Mouse (Mus musculus): ENCODE data around the gene Gm10577.

Gm10577 gene

DNA sequence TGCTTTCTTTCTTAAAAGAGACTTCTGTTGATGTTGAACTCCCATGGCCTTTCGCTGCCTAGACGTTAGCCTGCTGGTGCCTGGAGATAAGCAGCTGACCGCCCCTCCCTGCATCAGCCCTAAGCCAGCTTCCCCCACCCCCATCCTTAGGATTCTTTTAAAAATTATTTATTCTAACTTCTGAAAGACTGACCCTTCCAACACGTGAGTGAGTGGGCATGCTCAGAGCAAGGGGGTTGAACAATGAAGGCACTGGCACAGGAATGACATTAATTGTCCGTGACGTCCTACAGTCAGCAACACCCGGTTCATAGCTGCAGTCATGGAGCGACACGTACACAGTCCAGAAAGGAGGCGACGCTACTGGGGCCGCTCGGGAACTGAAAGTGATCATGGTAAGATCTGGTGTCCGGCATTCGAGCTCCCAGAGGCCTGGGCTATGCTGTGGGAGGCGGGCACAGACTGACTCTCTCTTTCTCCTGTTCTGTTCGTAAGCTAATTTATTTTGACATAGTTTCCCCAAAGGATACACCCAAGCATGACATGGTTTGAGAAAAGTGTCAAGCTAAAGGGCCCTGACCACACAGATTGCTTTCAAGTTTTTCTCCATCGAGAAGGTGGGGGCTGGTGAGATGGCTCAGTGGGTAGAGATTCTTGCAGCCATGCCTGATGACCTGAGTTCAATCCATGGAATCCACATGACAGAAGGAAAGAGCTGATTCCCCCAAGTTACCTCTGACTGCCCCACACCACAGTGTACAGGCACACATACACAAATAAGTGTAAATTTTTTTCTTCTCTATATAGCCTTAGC, 25.8 kb downstream of the Gm10577 start:
- DNase-seq, result no peak

DNA sequence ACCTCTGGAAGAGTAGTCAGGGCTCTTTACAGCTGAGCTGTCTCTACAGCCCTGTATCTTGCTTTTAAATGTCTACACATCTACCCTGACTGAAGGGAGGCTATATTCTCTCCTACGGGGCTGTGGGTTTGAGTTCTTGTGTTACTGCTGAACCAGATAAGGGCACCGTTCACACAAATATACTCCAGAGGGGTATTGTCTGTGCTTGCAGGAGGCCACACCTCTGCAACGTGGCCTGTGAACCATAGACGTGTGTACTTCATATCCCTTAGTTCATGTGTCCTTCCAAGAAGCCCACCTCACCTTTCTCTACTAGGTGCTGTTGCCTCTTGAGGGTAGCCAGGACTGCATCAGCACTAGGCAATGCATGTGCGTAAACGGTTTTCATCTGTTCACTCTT, 28.4 kb downstream of the Gm10577 start:
- DNase-seq, result no peak

GRCm38 (mm10) chr4:100990996-100991395, 29.5 kb downstream of the Gm10577 start:
- peak; percentile 85 for DNase-seq

GRCm38 (mm10) chr4:100988231-100988799, 32.2 kb downstream of the Gm10577 start:
- peak; percentile 45 for DNase-seq

GRCm38 (mm10) chr4:100987187-100987586, 33.3 kb downstream of the Gm10577 start:
- no peak for DNase-seq

- no peak for DNase-seq
Observed at GRCm38 (mm10) chr4:100977522-100977921, 43.0 kb downstream of the Gm10577 start.

DNA sequence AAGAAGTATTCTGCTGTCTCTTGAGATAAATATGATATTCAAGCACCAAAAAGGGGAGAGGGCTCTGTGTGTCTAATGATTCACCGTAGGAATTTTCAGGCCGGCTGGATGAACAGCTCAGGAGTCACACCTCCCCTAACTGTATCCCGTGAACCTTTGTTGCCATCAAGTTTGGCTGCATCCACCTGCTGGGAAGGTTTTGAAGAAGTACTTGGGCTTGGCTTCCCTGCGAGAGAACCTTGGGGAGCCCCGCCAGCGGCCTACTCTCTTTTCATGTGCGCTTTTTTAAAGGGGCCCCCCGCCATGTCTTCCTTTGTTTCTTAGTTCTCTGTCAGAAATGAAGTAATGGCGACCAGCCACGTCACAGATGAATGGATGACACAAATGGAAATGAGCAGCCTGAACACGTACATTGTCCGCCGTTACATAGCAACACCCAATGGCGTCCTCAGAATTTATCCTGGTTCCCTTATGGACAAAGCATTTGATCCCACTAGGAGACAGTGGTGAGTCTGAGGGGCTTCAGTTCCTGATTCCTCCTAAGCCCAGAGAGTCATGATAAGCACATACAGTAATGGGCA, 46.0 kb downstream of the Gm10577 start:
- no peak for DNase-seq

DNA sequence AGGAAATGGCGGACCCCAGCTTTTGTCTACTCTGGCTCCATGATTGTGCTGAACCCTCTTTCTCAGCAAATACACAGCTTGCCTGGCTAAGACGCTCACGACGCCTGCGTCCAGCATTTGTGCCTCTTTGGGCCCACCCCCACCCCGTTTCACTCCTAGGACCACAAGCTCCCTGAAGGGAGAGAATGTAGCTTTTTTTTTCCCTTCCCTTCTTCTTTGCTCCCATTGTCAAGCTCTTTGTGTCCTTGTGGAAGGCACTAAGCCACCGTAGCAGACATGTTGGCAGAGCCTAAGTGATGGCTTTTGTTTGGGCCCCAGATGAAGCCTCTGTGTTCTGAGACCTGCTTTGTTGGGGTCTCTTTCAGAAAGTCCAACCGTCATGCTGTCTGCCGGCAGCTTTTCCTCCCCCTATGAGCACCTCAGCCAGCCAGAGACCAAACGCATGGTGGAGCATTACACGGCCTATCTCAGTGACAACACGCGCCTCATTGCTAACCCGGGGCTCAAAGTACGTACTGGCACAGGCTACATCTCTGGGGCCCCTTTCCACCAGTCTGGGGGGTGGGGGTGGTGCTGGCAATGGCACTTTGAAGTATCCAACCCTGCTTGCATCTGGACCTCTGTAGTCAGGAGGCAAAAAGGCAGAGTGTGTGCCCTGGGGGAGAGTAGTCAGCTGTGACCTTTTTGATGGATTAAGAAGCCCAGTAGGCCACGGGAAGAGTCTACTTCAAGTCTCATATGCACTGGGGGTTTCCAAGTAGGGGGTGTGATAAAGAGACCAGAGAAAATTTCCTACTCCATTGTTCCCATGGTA, 46.6 kb downstream of the Gm10577 start:
- no peak for DNase-seq
